20 mouse cellular contexts compared by ENCODE assay signal in the genomic region with DNA sequence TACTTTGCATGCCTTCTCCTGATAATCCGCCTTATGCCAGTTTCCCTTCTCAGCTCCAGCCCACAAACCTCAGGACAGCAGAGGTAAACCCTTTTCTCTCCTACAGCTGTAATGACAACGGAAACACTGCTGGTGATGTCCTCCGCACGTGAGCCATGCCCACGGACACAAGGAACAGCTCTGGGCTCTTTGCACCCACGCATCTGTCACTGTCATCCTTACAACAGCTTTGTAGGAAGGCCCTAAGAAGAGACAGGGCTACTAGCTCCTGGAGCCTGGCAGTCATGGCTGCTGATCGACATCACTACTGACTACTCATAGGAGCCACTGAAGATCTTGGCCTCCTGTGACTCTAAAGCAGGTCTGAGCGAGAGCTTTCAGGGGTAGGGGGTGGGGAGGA. TPM values are rescaled to one million over a fixed set of nuclear protein-coding genes. Genes with fewer than 3 reads are reported as not detected.
"Had no signal": no experiment of that assay in that cellular context is flagged by ENCODE, and none has a peak within 500 bp of the region (broad histone marks: within the 10 kb centered on the region; RNA-seq: fewer than 3 reads in every experiment).

No protein-coding gene starts in this region.

- DNase-seq: gastrocnemius, adult 2 months; gastrocnemius, postnatal 10 days; gastrocnemius, postnatal 25 days; heart, adult 2 months; heart, postnatal 14 days; heart, postnatal 36 days; kidney, adult 11 months; kidney, adult 2 months; kidney, adult 9 months; kidney, postnatal 14 days; kidney, postnatal 36 days; layer of hippocampus, adult 9-11 months; layer of hippocampus, postnatal 36 days had no signal

- ATAC-seq: hindbrain, postnatal 0 days; intestine, embryonic 16.5 days; liver, embryonic 12.5 days had no signal

RNA-seq across cellular contexts. Expression of a gene that starts 11.6 kb away (rescaled TPM):
- total RNA-seq: gastrocnemius, adult 2 months; gastrocnemius, postnatal 10 days; gastrocnemius, postnatal 25 days had no signal

RNA-seq across cellular contexts. Expression of a gene that starts 31.7 kb away (rescaled TPM):
- total RNA-seq: granulocyte monocyte progenitor cell, adult 5-6 weeks; left cerebral cortex, adult 18-20 months; liver, adult 2 months had no signal

RNA-seq across cellular contexts. Expression of a gene that starts 33.4 kb away (rescaled TPM):
- total RNA-seq: granulocyte monocyte progenitor cell, adult 5-6 weeks; liver, adult 2 months had no signal

RNA-seq across cellular contexts. Expression of a gene that starts 47.2 kb away (rescaled TPM):
- total RNA-seq: gastrocnemius, adult 2 months; gastrocnemius, postnatal 10 days; gastrocnemius, postnatal 25 days; granulocyte monocyte progenitor cell, adult 5-6 weeks; hematopoietic stem cell, adult 5-6 weeks; left cerebral cortex, adult 18-20 months; liver, adult 2 months had no signal
